Mouse (Mus musculus): ENCODE data around the gene Rab11b.
"Not testable (repeated sequence)": the region's sequence is repeated elsewhere in the genome, so short reads cannot be mapped to it uniquely, and the experiment has no call there.

Gene Rab11b

DNA sequence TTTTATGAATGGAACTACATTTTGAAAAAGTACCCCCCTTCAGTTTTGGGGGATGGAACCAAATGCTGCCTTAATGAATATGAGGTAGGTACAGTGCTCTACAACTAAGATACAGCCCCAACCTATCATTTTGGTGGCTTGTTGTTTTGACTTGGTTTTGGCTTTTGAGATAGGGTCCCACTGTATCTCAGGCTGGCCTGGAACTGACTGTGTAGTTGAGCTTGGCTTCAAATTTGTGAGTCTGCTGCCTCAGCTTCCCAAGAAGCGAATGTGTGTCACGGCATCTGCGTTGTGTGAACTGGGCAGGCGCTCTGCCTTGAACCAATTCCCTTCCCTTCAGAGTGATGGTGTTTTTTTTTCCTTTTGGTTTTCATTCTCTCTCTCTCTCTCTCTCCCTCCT, 11.3 kb upstream of the Rab11b start:
- DNase-seq, result no peak

DNA sequence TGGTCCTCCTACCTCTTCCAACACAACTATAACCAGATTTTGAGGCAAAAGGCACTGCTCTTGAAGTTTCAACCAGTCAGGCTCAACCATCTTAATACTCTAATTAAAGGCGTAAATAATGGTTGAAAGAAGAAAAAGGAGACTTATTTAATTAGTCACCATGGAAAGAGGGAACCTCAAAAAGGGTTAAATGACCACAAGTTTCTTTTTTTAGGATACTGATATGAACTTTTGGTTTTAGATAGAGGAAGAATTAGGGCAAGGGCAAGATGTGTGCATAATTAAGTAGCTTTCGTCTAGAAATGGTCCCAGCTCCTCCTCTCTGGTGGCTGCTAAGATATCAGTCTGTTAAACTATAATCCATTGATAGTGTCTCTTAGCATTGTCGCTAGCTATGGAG, 6.1 kb upstream of the Rab11b start:
- no peak for DNase-seq

DNA sequence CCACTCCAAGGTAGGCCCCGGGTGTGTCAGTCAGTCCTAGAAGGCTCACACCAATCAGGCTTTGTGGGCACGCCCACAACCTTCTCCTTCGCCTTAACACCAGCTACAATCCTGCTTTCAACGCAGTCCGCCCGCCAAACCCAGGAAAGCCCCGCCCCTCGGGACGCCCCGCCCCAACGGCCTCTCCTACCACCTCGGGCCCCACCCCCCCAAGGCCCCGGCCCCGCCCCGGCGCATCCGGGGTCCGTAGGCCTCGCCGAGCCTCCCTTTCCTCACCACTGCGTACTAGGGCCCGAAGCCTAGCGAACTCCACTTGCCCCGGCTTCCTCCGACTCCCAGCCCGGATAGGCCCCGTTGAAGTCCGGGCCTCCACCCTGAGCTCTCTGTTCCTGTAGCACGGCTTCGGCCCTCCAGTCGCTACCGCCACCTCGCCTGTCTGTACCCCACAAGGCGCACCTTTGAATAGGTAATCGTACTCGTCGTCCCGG, 519 bp downstream of the Rab11b start:
- DNase-seq, result peak; percentile 86

DNA sequence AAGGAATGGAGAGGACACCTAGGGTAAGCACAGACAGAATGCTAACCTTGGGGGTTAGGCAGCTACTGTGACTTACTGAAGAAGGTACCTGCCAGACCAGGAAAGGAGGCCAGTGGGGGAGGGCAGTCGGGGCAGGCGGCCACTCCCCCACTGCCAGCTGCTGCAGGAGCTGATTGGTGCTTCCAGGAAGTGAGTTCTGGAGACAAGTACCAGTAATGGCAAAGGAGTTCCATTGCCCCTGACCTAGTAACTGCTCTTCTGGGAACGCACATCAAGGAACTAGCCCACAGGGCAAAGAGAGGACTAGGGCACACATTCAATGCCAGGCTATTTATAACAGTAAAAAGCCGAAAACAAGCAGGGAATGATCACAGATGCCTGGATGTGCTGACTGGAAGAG, 3.1 kb downstream of the Rab11b start:
- DNase-seq, result peak; percentile 18

DNA sequence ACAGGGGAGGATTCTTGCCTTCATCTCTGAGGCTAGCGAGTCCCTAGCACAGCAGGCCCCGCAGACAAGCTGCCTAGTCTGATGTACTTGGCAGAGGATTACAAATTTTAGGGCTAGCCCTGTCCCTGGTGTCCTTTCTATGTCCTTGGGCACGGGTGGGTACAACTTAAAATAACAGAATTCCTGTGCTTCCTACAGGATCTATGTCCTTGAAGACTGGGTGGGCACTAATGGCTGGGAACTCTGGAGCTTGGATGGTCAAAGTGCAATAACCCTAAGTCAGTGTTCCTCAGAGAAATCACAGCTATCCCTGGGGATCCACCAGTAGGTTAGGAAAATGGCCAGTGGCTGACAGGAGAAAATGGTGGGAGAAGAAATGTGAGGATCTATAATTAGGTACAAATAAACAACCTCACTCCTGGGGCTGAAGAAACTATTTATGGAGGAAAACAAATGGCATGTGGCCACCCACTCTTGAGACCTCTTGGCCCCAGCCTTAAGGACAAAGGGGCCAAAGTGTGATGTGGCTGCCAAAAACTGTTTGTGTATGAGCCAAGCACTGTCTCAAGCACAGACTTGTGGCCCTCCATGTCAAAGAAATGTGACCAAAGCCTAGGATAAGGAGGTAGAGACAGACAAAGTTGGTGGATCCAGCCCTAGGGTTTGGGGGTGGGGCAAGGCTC, 4.1 kb downstream of the Rab11b start:
- DNase-seq, result no peak

DNA sequence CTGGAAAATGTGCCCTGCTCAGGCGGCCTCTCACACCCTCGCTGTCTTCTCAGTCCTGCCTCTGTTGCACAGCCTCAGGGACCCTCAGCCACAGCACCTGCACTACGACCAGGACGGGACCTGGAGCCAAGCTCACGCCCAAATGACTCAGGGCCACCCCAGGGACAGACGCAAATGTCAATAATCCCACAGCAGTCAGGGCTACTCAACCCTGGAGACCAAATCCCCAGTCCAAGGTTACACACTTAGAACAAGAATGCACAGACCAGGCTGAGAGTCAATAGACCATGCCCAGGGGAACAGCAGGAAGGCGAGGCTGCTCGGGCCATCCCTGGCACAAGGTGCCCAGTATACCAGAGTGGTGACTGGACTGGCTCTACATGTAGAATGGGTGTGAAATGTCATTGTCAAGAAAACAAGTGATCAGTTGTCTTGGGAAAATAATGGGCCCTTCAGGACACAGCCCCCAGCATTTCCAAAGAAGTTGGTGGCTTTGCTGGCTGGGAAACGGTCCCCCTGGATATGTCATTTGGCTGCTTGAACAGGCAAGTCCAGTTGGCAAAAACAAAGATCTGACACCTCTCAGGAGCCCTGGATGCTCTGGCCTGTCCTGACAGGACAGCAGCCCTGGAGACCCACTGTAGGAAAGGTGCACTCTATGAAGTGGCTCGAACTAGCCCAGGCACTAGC, 4.8 kb downstream of the Rab11b start:
- no peak for DNase-seq

DNA sequence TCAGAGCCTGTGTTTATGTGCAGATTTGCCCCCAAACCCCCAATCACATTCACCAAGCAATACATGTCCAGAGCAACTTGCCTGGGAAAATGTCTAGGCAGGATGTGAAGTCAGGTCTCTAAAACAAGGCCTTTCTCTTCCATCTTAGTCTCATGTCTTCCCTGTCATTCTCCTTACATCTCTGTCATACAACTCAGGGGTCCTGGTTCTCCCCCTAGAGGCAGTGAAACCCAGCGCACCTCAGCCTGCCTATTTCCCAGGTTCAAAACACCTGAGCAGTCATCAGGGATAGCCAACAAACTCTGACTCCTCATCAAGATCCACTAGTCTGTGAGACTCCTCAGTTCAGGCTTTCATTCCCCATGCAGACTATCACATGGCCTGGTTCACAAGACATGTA, 5.7 kb downstream of the Rab11b start:
- no peak for DNase-seq

DNA sequence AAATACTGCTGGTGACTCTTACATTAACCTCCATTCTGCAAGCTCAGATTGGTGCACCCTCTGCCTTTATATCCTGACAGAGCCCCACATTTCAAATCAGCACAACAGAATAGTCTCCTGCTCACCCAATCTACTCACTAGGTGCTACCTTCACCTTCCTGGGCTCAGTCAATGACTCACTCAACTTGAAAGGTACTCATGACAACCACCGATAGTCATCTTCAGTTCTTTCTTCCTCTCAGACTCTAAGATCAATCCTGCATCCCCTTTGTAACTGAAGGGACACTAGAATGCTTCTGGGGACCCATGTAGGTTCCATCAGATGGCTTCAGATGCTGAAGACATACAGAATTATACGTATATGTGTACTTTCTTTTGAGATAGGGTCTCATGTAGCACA, 8.0 kb downstream of the Rab11b start:
- no peak for DNase-seq

DNA sequence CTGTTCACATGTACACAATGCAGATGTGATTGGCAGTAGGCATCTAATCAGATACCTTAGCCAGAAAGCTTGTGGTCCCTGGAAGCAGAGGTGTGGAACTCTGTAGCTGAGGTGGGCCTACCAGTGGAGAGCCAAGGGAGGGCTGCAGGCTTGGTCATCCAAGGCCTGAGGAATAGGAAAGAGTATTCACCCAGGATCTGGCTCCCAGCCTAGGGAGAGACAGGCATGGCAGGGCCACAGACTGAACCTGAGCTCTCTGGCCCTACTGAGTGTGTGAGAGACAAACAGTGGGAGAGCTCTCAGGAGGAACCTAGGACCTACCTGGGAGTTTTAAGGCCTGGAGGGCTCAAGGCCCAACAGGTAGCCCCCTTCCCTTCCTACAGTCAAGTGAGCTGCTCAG, 9.1 kb downstream of the Rab11b start:
- DNase-seq, result no peak

DNA sequence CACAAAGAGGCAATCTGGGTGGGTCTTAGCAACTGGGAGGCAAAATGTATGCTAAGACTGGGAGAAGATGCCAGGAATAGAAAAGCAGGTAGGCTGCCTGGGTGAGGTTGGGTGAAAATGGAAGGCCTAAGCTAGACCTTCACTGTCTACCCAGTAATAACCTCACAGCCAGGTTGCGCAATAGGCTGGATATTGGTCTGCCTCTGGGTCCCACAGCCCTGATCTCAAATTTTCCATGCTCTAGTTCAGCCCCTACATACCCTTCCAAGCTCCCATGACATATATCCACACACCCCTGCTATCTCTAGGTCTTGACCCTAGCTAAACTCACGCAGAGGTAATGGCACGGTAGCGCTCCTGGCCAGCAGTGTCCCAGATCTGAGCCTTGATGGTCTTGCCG, 10.9 kb downstream of the Rab11b start:
- DNase-seq, result no peak

DNA sequence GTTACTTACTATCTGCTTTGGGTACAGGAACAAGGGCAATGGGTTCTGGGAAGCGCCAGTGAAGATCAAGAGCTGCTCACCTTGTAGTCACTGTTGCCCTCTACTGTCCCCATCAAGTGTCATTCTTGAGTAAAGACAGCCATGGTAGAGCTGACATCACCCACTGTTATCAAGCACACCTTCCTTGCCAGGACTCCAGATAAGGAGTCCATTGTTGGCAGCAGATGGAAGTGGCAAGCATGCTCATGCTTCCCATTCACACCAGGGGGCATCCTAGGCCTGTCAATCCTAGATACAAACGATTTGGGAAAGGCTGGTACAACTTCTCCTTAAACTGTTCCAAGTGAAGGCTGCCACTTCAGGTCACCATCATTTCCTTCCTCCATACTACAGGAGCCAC, 14.3 kb downstream of the Rab11b start:
- DNase-seq, result no peak

DNA sequence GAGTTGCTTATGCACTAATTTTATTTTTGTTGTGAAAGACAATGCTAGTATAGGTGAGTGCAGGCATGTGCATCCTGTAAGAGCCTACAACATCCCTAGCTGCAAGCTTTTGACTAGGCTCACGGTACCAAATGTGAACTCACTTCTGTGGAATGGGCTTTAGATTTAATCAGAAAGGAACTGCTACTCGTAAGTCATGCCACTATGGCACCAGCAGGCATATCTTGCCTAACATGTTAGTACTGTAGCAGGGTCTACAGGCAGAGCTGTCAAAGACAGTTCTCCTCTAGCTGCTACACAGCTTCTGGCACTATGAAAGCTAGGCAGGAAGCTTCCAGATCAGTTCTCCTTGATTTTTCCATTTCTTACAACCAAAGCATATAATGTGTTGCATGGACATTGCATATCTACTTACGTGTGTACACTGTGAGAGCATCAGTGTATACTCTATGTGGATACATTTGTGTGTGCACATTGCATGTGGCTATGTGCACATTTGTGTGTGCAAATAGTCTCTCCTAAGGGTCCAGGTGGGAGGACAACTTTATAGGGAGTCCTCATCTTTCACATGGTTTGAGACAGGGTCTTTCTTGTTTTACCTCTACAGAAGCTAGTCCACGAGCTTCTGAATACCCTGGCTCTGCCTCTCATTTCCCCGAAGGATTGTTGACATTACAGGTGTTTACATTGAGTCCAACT, 15.5 kb downstream of the Rab11b start:
- no peak for DNase-seq

DNA sequence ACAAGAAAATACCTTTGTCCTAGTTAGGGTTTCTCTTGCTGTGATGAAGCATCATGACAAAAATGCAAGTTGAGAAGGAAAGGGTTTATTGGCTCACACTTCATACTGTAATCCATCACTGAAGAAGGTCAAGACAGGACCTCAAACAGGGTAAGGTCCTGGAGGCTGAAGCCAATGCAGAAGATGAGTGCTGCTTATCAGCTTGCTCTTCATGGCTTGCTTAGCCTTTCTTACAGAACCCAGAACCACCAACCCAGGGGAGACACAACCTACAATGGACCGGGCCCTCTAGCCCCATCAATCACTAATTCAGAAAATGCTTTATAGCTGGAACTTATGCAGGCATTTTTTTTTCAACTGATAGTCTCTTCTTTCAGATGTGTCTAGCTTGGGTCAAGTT, 17.9 kb downstream of the Rab11b start:
- DNase-seq, result no peak

DNA sequence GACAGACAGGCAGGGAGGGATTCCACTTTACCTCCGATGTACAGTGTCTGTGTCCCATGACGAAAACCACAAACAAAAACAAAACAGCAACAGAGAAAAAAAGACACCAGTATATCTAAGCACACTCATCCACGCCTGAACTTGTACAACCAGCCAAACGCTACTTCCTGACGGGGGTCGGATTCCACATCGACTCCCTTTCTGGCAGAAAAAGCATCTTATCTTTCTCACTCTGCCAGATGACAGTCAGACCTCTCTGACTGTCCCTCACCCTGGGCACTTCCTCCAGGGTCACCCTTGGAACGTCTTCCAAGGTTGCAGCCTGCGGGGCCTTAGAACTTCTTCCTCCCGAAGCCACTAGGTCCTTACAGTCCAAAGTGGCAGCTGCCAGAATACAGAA, 26.8 kb downstream of the Rab11b start:
- not testable (repeated sequence) for DNase-seq

DNA sequence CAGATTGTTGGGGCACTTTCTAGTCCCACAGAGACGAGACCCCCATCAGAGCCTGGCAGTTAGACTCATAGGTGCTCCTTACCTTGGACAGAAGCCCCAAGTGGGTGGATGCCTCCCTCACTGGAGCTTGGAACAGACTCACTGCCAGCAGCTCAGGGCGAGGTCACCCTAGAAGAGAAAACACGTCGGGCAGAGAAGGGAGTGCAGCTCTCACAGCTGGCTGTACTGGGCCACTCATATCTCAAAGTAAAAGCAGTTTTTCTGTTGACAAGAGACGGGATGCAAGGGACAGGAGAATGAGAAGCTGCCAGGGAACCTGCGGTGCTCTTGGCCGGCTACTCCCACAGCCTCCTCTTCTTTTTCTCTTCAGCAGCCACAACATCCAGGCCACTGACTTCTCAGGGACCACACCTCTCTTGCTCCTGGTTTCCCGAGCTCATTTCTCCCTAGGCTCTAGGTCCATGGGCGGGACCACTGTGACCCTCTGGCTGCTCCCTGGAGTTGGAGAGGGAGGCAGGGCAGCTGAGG, 27.7 kb downstream of the Rab11b start:
- DNase-seq, result not testable (repeated sequence)

DNA sequence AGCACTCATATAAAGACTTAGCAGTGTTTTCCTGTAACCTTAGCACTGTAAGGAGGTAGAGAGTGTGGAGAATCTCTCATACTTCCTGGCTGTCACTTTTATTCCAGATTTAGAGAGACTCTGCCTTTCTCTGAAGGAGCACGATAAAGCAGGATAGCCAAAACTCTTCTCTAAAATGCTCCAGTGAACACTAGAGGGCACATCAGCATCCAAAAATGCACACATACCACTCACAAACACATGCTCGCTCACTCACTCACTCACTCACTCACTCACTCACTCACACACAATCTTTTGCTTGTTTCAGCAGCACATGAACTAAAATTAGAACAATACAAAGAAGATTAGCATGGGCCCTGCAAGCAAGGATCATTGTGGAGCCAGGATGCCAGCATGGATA, 31.1 kb downstream of the Rab11b start:
- DNase-seq, result no peak

DNA sequence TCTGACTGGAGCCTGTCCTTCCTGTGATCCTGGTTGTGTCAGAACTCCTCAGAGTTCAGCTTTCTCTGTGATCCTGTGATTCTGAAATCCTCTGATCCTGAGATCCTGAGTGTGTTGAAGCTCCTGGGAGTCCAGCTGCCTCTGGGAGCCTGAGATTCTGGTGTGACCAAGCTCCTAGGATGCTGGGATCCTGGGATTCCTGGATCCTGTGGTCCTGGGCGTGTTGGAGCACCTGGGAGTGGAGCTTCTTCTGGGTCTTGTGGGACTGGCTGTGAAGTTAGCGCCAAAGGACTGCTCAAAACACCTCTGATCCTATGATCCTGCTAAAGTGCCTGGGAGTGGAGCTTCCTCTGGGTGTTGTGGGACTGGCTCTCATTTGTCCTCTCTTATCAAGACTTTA, 31.9 kb downstream of the Rab11b start:
- DNase-seq, result no peak

DNA sequence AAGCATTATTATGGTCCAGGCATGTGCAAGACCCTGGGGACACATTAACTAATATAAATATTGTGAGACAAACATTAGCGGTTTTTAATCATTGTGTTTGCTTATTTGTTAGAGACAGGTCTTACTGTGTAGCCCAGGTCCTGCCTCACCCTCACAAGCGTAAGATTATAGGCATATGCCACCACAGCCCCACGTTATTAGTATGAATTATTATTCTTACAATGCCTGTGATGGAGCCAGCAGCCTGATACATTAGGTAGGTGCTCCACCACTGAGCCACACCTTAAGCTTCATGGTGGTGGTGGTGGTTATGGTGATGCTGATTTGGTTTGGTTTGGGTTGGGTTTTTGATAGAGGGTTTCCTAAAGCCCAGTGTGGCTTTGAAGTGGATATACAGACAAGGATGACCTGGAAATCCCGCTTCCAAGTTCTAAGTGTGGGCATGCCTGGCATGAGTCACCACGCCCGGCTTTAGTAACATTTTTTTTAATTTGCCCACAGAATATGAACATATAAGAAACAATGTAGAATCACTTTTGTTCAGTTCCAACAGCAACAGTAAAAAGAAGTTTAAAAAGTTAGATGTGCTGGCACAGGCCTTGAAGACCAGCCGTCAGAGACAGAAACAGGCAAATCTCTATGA, 40.5 kb downstream of the Rab11b start:
- no peak for DNase-seq

DNA sequence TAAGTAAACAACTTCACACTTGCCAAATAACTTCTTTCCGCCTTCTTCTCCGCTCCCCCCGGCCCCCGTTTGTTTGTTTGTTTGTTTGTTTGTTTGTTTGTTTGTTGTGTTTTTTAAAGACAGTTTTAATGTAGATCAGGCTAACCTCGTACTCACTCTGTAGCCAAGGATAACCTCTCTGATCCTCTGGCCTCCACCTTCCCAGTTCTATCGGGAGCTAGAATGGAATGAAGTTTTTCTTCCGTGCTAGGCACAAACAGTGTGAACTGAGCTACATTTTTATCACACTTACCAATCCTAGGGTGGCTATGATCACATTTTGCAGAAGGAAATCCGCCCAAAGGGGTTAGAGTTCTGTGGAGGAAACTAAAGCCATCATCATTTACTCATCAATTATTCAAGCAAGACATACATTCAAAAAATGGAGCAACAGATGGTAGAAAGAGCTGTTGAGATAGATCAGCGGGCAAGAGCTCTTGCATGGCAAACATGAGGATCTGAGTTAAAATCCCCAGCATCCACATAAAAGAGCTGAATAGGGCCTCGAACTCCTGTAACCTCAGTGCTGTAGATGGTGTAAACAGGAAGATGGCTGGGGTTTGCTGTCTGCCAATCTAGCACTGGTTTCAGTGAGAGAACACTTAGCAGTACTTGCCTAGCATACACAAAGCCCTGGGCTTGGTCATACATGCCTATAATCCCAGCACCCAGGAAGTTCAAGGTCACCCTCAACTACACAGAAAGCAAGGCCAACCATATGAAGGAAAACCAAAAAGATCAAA, 41.2 kb downstream of the Rab11b start:
- DNase-seq, result no peak

DNA sequence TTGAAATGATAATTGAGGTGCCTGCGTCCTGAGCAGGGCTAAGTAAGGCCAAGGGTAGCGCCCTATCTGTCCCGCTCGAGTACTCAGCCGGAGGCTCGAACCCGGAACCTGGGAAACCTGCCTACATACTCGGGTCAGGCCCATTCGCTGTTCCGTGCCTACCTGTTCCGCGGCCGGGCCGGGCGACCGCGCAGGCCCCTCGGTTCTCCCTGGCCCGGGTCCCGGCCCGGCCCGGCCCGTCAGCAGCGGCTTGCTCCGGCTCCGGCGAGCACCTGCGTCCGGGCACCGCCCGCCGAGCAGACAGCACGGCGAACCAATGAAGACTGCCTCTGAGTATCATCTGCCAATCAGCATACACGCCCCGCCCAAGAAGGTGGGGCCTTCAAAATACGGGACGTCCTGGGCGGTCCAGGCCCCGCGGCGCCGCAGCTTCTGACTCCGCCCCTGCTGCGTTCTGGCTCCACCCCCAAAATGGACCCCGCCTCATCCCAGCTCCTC, 41.9 kb downstream of the Rab11b start, which contains the start of gene March2:
TSS of gene March2 (minus strand) at position 287 of the 498 bp plus-strand sequence.
- peak; percentile 96 for DNase-seq

DNA sequence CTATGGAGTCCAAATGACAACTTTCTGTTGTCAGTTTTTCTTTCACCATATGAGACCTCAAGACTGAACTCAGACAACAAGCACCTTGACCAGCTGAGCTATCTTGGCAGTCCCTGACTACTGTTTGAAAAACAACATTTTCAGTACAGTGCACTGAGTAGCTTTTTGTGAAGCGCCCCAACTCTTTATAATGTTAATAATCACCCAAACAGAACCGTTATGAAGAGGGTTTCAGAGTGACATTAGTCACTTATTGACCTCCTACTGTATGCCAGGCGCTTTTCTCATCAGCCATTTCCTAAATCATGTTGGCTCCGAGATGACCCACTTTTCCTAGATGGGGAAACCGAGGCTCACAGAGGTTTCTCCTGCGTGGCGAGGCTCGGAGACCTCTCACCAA, 42.3 kb downstream of the Rab11b start:
- no peak for DNase-seq

DNA sequence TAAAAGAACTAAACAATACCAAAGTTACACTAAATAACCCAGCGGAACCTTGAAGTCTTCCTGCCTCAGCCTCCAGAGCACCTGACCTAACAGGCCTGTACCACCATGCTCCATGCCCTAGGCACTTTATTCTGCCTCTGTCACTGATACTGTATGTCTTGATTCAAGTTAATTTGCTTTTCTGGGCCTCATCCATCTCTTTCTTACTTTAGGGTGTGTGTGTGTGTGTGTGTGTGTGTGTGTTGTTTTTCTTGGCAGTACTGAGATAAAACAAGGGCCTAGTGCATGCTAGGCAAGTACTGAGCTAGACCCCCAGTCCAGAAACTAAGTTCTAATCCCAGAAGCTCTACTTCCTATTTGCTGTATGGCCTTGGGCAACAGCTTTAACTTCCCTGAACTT, 43.1 kb downstream of the Rab11b start:
- no peak for DNase-seq

Data from cerebellum, adult 8-10 months (tissue).